Mouse (Mus musculus): ENCODE results near the gene Ppp1r37.
"Not testable (repeated sequence)": the region's sequence is repeated elsewhere in the genome, so short reads cannot be mapped to it uniquely, and the experiment has no call there.

Gene Ppp1r37

GRCm38 (mm10) chr7:19541681-19542154, 21.2 kb downstream of the Ppp1r37 start:
- DNase-seq (ENCODE audit: low read depth, low spot score) = no peak

- no peak for DNase-seq (ENCODE audit: low read depth, low spot score)
Observed at GRCm38 (mm10) chr7:19540771-19541566, 21.9 kb downstream of the Ppp1r37 start.

- DNase-seq (ENCODE audit: low read depth, low spot score) = no peak
Observed at GRCm38 (mm10) chr7:19534676-19535075, 28.2 kb downstream of the Ppp1r37 start.

- DNase-seq (ENCODE audit: low read depth, low spot score) = no peak
Observed at GRCm38 (mm10) chr7:19532240-19532639, 30.6 kb downstream of the Ppp1r37 start.

- DNase-seq (ENCODE audit: low read depth, low spot score) = no peak
Observed at GRCm38 (mm10) chr7:19531077-19531476, 31.8 kb downstream of the Ppp1r37 start.

GRCm38 (mm10) chr7:19525105-19525481, 37.8 kb downstream of the Ppp1r37 start:
- DNase-seq (ENCODE audit: low read depth, low spot score) = no peak

- no peak for DNase-seq (ENCODE audit: low read depth, low spot score)
Observed at GRCm38 (mm10) chr7:19524420-19525104, 38.3 kb downstream of the Ppp1r37 start.

- DNase-seq (ENCODE audit: low read depth, low spot score) = no peak
Observed at GRCm38 (mm10) chr7:19523757-19524419, 39.0 kb downstream of the Ppp1r37 start.

GRCm38 (mm10) chr7:19523017-19523756, 39.7 kb downstream of the Ppp1r37 start:
- DNase-seq (ENCODE audit: low read depth, low spot score) = no peak

GRCm38 (mm10) chr7:19520032-19520431, 42.8 kb downstream of the Ppp1r37 start:
- DNase-seq (ENCODE audit: low read depth, low spot score) = no peak

- DNase-seq (ENCODE audit: low read depth, low spot score) = no peak
Observed at GRCm38 (mm10) chr7:19517652-19518365, 45.1 kb downstream of the Ppp1r37 start, which contains the start of gene Nkpd1. Gene Nkpd1 (plus strand): TSS chr7:19517838.

GRCm38 (mm10) chr7:19512353-19512752, 50.5 kb downstream of the Ppp1r37 start:
- DNase-seq (ENCODE audit: low read depth, low spot score) = no peak

- not testable (repeated sequence) for DNase-seq (ENCODE audit: low read depth, low spot score)
Observed at GRCm38 (mm10) chr7:19511934-19512333, 50.9 kb downstream of the Ppp1r37 start.

GRCm38 (mm10) chr7:19509786-19510185, 53.1 kb downstream of the Ppp1r37 start:
- DNase-seq (ENCODE audit: low read depth, low spot score) = no peak

- no peak for DNase-seq (ENCODE audit: low read depth, low spot score)
Observed at GRCm38 (mm10) chr7:19508924-19509568, 53.8 kb downstream of the Ppp1r37 start.

GRCm38 (mm10) chr7:19508150-19508923, 54.5 kb downstream of the Ppp1r37 start, which contains the start of the genes Bloc1s3 and Trappc6a:
Gene Bloc1s3 (minus strand): TSS chr7:19508367.
Gene Trappc6a (plus strand): TSS chr7:19508395.
- DNase-seq (ENCODE audit: low read depth, low spot score) = peak; percentile 90

GRCm38 (mm10) chr7:19507612-19507981, 55.3 kb downstream of the Ppp1r37 start:
- no peak for DNase-seq (ENCODE audit: low read depth, low spot score)

GRCm38 (mm10) chr7:19506969-19507611, 55.8 kb downstream of the Ppp1r37 start:
- DNase-seq (ENCODE audit: low read depth, low spot score) = no peak

- DNase-seq (ENCODE audit: low read depth, low spot score) = peak; percentile 33
Observed at GRCm38 (mm10) chr7:19506326-19506725, 56.5 kb downstream of the Ppp1r37 start.

All from 3T3-L1 (cell line).